Mouse (Mus musculus) ovary, adult 18-20 months (tissue): Measurements from ENCODE around the gene Tor1aip2.
"Not testable (repeated sequence)": the region's sequence is repeated elsewhere in the genome, so short reads cannot be mapped to it uniquely, and the experiment has no call there.

Experiments
- DNase-seq: peaks from one replicate; pipeline ENCODE4 v3.0.0; 2022; ENCODE audit warnings: low spot score, mixed read lengths

Tor1aip2 gene

DNA sequence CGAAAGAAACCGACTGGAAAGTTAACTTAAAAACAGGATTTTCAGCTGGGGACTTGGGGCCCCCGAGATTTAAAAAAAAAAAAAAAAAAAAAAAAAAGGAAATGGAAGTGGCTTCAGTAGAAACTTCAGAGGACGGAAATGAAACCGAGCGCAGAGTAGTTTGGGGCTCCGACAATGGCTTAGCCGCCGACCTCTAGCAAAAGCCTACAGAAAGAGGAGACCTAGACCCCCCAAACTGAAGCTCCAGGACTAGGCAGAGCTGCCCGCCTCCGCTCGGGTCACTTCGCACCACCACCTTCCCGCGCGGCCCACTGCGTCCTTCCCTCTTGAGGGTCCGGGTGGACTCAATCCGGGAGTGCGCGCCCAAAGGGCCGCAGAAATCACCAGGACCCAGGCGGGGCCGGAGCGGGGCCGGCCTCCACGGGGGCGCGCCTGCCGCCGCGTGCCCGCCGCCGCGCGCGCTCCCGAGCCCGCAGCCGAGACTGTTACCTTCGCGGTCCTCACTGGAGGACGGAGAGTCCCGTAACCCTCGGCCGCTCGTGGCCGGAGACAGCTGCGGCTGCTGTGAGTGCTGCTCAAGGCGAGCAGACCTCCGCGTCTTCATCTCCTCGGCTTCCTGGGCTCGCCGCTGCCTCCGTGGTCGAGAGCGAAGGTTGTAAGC is at the start of gene Tor1aip2:
TSS of gene Tor1aip2 (plus strand) at position 135 of the 661 bp plus-strand sequence.
- no peak for DNase-seq

DNA sequence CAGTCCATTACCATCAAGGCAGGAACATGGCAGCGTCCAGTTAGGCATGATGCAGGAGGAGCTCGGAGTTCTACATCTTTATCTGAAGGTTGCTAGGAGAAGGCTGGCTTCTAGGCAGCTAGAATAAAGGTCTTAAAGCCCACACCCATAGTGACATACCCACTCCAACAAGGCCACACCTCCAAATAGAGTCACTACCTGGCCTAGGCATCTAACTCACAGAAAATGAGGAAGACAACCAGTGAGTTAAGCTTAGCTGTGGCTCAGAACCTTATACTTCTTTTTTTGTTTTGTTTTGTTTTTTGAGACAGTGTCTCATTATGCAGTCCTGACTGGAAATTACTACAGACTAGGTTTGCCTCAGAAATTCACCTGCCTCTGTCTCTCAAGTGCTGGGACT is 47.6 kb upstream of the Tor1aip2 start:
- no peak for DNase-seq

DNA sequence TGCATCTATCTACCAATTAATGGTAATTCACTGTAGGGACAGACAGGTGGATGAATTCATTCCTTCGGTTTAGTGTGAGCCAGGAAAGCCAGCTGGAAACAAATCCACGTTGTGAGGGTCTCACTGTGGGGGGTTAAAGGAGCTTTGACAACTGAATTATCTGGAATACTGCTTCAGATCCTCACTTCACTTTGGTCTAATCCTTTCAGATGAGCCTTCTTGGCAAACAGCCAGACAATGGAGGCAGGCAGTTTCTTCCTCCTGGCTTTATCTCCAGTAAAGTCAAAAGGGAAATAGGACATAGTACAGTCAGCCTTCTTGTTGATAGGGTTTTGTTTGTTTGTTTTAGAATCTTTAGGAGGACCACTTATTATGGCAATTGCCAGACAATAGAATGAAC is 45.8 kb upstream of the Tor1aip2 start:
- no peak for DNase-seq

DNA sequence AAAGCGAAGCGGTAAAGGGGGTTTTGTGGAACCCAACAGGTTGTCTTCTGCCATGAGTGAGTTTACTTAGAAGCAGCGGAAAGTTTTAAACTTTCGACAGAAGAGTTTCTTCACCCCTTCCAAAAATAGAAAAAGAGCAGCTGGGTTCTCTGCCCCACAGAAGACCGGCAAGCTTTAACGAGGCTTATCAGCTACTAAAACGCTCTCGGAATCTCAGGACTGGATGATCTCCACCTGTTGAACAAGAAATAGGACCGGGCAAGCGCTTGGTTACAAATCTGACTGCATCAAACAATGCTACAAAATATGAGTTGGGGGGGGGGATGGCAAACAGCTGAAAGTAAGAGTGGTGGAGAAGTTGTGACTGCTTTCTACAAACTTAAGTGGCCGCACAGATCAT is 44.8 kb upstream of the Tor1aip2 start:
- no peak for DNase-seq

DNA sequence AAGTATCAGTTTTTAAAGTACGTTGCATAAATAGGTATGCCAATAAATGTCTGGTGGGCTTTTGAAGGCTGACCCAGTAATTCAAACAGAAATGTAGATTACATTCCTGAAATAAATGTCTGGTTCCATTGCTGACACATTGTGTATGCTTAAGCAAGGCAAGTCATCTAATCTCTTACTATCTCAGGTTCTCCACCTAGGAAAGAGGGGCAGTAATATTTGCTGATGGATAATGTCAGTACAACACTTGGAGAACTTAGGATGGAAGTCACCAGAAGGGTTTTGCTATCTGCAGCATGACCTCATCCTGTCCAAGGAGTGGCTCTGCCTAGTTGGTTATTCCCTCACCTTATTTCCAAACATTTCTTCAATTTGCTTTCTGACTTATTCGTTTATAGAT is 40.7 kb upstream of the Tor1aip2 start:
- no peak for DNase-seq

DNA sequence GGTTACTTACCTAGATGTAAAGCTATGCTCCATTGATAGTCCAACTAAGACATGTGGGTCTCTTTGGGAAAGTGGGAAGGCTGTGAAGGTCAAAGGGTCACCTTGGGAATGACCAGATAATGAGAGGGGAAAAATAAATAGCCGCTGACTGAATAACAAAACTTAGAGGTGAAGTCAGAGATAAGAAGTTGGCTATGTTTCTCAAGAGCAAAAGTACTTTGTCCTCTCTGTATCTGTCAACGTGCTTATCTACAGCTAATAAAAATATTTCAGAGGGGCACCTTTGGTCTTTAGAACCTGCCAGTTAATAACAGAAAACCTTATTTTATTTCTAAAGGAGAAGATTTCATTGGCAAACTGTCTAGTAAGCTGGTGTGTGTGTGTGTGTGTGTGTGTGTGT is 39.6 kb upstream of the Tor1aip2 start:
- no peak for DNase-seq

DNA sequence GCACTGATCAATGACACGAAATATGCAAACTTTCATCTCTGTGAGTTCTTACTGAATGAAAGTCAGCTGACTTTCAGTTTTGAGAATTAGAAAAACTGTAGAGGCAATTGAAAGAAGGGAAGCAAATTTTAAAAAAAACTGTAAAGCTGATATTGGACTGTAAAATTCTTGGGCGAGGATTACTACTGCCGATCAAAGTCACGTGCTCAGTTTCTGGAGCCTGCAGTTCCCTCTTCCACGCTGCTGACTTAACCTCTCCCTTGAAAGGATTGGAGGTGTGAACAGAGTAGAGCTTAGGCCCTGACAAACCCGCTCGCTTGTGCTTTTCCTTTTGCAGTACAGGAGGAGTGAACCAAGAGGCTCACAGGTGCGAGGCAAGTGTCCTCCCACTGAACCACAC is 32.8 kb upstream of the Tor1aip2 start:
- DNase-seq, result no peak

DNA sequence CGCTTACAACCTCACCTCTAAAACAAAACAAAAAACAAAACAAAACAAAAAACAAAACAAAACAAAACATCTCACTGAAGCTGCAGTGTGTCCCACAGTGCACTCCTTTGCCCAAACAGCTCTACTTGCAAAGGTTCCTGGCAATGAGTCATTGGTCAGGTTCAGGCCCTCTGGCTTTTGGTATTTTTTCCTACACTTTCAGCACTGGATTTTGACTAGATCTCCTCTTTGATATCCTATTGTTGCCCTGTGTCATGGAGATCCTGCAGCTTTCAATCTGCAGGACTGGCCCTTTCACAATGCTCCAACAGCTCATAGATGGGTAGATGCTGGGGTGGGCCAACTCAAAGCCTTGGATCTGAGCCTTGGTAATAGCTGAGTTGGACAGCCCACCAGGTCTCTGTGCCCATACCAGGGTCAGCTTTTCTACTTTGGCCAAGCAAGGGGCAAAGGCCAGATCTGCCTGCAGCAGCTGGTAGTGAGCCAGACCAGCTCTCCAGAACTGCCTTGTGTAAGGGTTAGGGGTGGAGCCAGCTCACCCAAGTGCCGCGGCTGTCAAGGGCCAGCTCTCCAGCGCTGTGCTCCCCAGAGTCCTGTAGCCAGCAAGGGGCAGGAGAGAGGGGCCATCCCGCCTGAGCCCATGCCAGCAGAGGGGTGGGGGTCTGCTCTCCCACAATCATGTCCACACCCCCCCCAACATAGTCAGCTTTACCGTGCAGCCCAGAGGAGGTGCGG is 31.8 kb upstream of the Tor1aip2 start:
- DNase-seq, result peak; percentile 7

DNA sequence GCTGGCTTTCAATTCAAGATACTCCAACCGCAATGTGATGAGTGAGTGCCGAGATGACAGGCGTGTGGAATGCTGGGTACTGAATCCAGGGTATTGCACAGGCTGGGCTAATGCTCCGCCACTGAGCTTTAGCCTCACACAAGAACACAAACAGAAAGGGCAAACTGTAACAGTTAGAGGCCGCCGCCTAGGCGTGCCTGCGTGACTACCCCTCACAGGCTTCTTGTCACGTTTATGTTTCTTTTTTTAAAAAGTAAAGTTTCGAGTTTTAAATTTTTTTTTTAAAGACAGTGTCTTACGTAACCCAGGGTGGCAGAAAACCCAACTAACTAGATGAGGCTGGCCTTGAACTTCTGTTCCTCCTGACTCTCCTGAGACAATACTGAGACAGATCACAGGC is 29.3 kb upstream of the Tor1aip2 start:
- DNase-seq, result no peak

DNA sequence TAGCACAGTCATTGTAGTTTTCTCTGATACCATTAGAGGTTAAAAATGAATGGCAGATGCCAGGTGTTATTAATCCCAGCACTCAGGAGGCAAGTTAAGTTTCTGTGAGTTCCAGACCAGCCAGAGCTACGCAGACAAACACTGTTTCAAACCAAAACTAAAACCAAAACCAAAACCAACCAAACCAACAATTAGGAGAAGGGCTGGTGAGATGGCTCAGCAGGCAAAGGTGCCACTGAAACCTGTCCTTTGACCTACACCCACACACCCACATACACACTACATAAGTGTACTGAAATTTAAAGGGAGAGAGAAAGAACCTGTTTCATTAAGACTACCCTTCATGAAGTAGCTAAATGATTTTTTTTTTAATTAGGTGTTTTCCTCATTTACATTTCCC is 26.2 kb upstream of the Tor1aip2 start:
- no peak for DNase-seq

DNA sequence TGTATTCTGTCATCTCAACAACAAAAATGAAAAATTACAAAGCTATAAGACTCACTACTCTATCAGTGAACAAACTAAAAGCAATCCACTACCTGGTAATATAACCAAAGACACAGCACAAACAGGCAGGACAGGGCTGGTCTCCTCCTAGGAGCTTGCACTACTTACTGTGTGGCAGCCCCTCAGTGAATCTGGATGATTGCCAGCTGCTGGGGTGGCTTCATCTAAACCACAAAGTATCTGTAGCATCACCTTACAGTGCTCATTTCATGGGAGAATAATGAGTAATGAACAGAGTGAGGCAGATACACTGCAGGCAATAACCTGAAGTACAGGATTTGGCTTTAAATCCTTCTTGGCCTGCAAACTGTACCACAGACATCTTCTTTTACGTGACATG is 15.4 kb upstream of the Tor1aip2 start:
- no peak for DNase-seq

DNA sequence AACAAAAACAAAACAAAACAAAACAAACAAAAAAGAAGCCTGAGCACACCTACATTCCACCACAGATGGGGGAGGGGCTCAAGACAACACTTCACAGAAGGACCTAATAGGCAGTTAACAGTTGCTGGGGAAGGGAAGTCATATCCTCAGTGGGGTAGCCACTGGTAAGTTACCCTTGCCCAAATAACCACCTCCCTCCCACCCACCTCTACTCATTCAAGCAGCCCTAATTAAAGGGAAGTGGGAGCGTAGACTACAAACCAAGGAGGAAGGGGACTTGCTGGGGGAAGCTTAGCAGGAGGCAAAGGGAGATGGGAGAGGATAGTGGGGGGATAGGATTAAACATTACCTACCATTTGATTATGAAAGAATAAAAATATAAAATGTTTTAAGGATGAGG is 14.8 kb upstream of the Tor1aip2 start:
- DNase-seq, result no peak

DNA sequence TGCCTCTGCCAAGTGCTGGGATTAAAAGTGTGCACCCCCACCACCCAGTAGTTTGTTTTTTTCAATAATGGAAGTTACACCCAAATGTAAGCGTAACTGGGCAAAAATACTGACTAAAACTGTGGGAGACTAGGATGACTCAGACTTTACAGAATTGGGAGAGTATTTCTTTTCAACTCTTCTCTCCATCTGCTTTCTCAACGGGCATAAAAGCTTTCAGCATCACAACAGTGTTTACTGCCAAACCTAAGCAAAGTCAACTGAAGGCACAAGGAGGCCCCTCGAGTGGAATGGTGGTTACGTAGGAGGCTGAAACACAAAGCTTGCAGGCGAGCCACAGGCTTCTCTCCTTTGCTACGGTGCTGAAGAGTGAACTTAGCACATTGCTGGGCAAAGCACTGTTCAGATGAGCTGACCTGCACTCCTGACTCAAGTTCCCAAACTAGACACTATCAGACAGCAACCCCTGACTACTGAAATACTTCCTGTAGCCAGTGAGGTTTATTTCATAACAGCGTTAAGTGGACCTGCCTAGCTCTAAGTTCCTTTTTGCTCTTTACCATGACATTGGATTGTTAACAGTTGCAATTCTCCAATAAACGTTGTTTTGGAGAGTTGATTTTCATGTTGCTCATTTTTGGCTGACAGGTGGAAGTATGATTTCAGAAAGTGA is 10.2 kb upstream of the Tor1aip2 start:
- DNase-seq, result no peak

DNA sequence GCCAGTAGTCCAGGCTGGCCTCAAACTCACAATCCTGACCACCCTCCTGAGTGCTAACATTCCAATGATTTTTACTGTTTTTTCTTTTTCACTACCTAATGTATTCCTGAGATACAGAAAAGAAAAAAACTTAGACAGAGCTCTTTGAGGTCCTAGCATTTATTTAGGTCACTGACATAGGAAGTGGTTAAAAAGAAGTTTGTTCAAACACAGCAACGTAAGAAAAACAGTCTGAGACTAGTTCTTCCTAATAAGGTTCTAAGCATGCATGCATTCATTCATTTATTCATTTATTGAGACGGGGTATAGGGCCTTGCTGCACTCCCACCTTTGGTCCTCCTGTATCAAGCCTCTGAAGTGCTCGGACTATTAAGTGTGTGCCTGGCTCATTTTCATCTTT is 7.4 kb upstream of the Tor1aip2 start:
- no peak for DNase-seq

DNA sequence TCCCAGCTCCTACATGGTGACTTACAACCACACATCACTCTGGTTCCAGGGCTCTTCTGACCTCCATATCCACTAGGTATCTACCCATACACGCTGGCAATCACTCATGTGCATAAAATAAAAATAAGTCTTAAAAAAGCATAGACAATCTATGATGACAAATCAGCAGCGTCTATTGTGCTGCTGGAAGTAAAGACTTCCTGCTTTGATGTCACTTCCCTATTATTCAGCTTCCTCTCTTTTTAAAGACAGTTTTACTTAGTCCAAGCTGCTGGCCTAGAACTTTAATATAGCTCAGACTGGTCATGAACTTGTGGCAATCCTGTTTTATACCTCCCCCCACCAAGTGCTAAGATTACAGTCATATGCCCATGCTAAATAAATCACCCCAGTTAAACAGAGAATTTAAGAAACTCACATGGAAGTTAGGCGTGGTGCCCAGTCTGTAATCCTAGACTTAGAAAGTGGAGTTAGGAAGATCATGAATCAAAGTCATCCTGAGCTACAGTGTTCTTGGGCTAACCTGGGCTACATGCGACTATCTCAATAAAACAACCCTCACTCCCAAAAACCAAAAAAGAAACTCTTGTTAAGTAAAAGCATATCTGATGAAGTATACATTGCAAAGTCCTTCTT is 6.7 kb upstream of the Tor1aip2 start:
- DNase-seq, result no peak

DNA sequence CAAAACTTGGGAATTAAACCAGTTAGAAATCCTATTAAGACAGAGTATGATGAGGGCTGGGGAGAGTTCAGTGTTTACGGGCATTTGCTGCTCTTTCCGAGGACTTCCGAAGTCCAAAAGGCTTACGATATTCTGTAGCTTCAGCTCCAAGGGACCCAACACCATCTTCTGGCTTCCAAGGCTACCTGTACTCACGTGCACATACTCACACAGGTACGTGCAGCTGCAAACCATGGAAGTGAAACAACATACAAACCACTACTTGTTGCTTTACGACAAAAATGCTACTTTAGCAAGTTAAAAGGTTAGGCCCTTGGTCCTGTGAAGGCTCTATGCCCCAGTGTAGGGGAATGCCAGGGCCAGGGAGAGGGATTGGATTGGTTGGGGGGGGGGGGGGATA is 1.3 kb upstream of the Tor1aip2 start:
- DNase-seq, result no peak

DNA sequence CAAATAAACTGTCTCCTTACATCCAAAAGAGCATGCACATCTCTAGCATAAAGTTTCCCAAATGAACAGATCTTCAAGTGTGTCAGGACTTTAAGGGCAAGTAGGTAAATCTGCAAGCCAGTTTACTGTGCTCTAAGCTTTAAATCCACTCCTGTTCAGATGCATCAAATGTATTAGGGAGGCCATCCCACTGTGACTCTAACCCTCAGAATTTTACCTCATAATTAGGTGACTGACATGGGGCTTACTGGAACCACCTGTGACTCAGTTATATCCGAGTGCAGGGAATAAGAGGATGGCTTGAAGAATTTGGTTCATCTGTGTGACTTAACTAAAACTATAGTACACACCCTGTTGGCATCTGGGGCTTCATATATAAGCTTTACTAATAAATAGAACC is 542 bp upstream of the Tor1aip2 start:
- DNase-seq, result no peak

DNA sequence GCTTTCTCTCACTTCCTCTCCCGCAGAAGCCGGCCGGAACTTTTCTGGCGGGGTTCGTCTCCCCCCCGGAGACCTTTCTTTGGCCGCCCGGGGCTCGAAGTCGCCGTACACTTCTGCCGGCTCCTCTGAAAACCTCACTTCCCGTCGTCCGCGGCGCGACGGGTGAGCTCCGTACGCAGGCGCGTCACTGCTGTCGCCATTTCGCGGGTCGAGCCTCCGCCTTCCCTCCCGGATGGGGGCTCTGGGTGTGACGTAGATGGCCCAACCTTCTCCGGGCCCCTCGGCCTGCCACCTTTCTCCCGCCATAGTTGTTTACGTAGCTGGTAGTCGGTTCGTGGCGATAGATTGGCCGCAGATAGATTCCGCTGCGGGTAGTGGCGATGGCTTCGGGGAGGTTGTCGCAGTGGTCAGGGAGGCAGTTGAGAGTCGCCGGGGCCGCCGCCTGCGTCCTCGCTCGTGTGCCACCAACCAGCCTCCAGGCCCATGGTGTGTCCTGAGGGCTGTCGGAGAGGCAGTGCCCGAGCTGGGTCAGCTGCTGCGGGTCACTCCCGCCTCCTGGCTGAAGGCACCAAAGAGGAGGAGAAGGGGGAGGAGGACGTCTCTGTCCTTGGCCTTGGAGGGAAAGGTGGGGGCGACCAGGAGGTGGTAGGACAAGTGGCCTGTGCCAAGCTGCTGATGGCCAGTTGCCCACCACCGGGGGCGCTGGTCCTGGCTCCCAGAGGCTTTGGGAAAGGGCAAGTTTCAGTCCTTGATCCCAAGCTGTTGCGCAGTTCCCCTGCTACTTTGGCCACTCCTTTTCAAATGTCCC is 931 bp downstream of the Tor1aip2 start, which contains the start of gene Tor1aip1:
TSS of gene Tor1aip1 (minus strand) at position 551 of the 808 bp plus-strand sequence.
- DNase-seq, result peak; percentile 99

DNA sequence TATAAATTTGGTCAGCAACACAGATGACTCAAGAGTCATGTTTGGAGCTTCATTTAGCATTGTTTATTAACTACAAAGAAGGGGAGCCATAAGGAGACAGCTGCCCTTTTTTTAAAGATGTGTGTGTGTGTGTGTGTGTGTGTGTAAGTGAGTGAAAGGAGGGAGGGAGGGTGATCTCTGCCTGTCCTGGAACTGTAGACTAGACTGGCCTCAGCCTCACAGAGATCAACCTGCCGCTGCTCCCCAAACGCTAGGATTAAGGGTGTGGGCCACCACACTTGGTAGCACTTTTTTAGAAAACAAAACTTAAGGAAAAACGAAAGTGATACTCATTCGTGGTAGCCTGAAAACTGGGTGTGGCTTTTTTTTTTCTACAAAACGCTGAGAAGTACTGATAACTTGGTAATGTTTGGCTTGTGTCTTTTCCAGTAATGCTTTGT is 2.0 kb downstream of the Tor1aip2 start:
- DNase-seq, result no peak

DNA sequence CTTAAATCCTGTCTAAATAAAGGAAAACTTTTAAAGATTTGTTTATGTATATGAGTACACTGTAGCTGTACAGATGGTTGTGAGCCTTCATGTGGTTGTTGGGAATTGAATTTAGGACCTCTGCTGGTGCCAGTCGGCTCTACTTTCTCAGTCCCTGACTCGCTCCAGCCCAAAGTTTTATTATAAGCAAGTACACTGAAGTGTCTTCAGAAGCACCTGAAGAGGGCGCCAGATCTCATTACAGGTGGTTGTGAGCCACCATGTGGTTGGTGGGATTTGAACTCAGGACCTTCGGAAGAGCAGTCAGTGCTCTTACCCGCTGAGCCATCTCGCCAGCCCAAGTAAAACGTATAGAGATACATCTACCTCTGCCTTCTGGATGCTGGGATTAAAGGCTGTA is 4.8 kb downstream of the Tor1aip2 start:
- not testable (repeated sequence) for DNase-seq

DNA sequence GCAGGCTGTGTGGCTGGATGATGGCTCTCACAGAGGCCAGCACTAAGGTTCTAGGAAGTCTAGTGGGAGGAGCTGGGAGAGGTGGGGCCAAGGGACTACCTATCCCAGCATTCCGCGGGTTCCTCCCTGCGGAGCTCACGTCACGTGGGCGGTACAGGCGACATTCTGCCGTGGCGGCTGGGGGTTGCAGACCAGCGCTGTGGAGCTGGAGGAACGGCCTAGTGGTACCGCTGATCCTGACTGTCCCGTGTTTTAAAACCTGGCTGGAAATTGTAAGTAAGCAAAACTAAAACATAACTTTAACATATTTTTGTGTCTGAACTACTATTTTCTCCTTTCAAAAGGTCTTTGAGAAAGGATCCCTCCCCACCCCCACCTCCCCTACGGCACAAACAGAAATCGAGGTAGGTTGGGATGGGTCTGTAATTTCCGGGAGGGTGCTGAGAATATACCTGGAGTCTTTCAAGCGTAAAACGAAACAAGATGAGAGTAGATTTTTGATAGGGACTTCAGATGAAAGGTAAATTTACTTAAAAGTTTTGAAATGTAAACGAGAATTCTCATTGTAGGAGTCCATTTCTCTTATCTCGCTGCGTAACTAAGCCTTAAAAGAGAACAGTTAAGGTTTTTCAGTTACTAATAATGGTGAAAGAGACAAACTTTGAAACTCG is 5.7 kb downstream of the Tor1aip2 start:
- DNase-seq, result peak; percentile 87
